Mouse (Mus musculus) erythroid progenitor cell, adult 5-6 weeks (primary cell): ENCODE data around the gene Cwc27. TPM values are rescaled to one million over a fixed set of nuclear protein-coding genes. Genes with fewer than 3 reads are reported as not detected.

Source experiments
- ATAC-seq: replicated peaks from 2 replicates; pipeline ENCODE4 v1.8.0; 2016; ENCODE audit warnings: moderate number of reproducible peaks, mild to moderate bottlenecking, moderate TSS enrichment, inconsistent platforms; ENCODE audit not compliant: poor library complexity, low FRiP score, severe bottlenecking
- total RNA-seq, 2 experiments: library from RNA; stranded (forward) in 1 of 2; stranded (reverse) in 1 of 2; fragments of 150-400 nt in 1 of 2; fragments of 186-747, 209-891 nt in 1 of 2; gene quantifications; 2 replicates each; pipeline versions ENCODE4 v1.2.3 to v1.2.4; 2015 to 2017; ENCODE audit warnings: low replicate concordance in 2 of 2

Cwc27 gene
- total RNA-seq (2015; ENCODE audit: low replicate concordance) (20.5 and 23.9 TPM in 2 replicates), total RNA-seq (2017; ENCODE audit: low replicate concordance) (13.1 and 15.3 TPM in 2 replicates)

GRCm38 (mm10) chr13:104816635-104817571 is at the start of gene Cwc27:
Cwc27 (minus strand) TSS chr13:104817142.
- ATAC-seq, result peak; percentile 89

- no peak for ATAC-seq
These were observed 49.8 kb upstream of the Cwc27 start for GRCm38 (mm10) chr13:104866726-104867125.

DNA sequence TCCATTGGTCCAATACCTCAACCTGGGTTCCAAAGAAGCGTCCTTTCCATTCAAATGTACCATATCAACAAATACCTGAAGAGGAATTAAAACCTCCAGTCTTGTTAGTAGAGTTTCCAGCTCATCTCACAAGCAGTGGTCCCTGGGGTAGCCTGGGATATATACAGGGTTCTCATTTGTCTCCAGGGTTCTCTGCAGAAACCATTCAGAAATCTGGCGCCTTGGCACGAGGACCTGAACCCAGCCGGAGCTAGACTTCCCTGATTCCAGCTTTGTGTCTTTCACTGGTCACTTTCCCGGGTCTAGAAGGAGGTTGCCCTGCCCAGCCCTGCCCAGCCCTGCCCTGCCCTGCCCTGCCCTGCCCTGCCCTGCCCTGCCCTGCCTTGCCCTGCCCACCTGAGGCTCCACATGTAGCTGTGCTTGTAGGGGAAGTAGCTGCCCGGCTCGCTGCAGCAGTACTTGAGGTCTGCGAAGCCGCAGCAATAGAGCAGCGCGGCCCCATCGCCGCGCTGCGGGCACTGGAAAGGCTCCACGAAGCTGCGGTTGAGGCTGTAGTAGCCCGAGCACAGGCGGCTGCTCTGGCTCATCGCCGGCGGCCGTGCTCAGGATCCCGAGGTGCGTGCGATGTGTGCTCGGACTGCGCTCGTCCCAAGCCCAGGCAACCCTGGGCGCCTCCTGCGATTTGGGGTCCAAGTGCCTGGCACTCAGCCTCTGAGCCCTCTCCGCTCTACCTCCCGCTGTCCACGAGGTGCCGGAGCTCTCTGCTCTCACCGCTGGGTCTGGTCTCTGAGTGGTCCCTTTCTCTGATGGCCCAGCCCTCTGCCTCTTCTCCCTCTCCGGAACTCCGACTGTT is 46.4 kb upstream of the Cwc27 start, which contains the start of gene Shisal2b:
Gene Shisal2b, minus strand, starts transcription at position 767 of the 853 bp plus-strand sequence.
- no peak for ATAC-seq

DNA sequence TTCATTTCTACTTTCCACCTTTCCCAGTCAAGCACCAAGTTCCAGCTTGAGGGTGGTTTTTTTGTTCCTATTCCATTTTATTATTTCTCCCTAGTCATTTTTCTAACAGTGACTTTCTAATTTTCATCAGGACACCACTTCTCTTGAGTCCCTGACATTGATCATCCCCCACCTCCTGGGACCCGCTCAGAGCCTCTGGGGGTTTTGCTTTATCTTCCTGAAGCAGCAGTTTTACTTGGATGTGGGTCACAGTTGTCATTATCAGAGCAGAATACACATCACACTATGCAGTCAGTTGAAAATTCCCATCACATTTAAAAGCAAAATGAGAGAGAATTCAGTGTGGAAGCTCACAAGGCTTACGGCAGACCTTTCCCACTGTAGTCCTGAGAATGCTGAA is 36.7 kb upstream of the Cwc27 start:
- ATAC-seq, result no peak

- ATAC-seq, result no peak
These were observed 26.6 kb upstream of the Cwc27 start for GRCm38 (mm10) chr13:104843295-104844089.

GRCm38 (mm10) chr13:104841937-104842336 is 25.0 kb upstream of the Cwc27 start:
- ATAC-seq, result no peak

DNA sequence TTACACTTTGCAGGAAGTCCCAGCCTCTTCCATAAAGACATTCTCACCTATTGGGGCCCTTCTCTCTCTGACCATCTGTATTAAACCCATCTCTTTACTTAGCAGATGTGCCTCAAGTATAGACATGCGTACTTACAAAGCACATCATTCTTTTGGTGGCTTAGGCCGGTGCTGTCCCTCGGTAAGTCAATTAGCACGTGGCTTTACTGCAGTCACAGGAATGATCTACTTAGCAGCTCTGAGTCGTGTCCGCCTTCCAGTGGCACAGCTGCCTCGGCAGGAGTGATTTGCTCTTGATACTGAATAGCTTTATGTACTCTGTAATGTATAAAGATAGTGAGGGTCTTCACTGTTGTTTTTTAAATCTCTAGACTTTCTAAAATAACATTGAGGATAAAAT is 20.7 kb upstream of the Cwc27 start:
- no peak for ATAC-seq

- ATAC-seq, result no peak
These were observed 15.9 kb upstream of the Cwc27 start for GRCm38 (mm10) chr13:104832811-104833210.

DNA sequence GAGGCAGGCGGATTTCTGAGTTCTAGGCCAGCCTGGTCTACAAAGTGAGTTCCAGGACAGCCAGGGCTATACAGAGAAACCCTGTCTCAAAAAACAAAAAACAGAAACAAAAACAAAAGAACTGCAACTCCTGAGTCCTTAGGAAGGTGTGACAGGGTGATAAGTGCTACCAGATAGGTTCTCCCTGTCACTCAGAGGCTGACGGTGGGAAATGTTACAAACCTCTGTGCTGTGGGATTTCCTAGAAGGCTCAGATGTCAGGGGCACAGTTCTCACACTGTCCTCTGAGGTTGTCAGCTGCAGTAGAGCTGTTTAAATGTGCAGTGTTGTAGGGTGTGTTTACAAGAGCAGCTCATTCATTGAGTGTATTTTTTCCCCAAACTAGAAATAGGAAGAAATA is 8.5 kb upstream of the Cwc27 start:
- no peak for ATAC-seq

DNA sequence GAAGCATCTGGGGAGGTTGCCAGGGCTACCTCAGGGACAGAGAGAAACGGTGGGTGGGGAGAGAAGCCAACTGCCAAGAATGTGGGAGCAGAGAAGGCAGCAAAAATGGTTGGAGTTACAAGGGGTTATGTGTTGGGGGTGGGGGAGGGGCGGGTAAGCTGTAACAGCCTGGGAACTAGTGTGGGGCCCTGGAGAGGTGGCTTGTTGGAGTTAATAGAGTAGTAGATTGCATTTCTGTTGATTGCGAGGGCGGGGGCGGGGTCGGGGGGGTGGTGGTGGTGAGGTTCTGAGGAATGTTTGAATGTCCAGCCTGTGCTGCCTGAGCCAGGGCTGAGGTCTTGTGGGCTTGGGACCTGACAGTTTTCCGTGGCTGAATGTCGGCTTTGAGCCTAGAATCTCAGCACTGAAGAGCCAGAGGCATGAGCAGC is 5.5 kb upstream of the Cwc27 start:
- no peak for ATAC-seq

DNA sequence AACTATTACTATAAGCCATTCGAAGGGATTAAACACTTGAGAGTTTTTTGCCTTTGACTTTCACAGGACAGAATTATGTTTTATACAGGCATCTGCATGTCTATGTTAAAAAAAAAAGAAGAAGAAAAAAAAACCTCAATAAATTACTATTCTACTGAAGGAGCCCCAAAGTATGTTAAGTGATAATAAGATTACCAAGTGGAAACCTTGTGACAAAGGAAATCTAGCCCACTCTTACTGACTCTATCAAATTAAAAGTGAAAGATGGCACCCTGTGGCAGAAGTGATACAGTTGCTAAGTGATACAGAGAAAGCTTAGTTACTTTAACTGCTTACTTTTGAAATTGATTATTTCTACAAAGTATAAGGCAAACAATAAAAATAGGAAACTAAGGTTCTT is 5.0 kb upstream of the Cwc27 start:
- ATAC-seq, result no peak

- no peak for ATAC-seq
These were observed 4.2 kb upstream of the Cwc27 start for GRCm38 (mm10) chr13:104821192-104821591.

DNA sequence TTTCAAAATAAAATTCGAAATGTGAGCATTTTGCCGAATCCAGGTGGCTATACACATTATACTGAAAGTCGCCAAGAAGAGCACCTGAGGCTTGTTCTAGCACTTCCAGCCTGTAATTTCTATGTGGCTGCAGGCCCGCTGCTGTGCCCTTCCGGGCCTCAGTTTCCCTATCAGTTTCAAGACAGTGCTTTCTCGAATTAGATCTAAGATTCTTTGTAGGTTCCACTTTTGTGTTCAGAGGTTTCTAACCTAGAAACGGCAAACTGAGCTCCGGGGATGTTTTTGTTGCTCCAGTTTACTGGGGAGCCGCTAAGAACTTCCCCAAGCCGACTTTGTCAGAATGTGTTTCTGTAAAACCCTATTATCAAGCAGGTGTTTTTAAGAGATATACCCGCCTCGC is 754 bp upstream of the Cwc27 start:
- ATAC-seq, result peak; percentile 20

DNA sequence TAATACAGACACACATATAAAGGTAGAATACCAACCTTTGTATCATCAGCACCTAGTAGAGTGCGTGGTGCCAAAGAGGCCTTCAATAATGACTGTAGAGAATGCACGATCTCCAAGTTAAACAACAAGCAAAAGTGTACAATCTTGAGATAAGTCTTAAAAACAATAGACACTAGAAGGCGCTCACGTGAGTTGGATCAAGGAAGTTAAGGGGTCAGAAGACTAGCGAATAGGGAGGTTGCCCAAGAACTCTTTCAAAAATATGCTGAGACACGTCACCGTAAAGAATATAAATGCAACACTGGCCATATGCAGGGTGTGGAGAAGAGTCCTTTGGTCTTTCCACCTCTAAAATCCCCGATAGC is 690 bp downstream of the Cwc27 start:
- no peak for ATAC-seq

DNA sequence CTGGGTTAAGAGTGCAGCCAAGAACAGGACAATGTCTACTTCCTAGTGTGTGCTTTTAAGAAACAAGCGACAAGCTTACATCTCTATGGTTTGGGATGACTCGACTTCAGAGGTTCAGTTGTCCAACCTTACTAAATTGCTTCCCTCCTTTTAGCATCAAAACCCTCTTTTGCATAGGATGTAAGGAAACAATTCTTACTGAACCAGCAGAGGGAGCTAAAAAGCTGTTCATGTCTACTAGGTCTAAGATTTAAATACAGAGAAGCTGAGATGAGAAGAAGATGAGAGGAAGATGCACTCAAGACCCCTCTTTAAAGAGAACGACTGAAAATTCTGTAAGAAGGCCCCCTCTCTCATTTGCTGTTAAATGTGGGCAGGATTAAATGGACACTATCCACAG is 11.3 kb downstream of the Cwc27 start:
- ATAC-seq, result no peak

- ATAC-seq, result no peak
These were observed 17.3 kb downstream of the Cwc27 start for GRCm38 (mm10) chr13:104799566-104800182.

- no peak for ATAC-seq
These were observed 17.9 kb downstream of the Cwc27 start for GRCm38 (mm10) chr13:104799067-104799466.

- no peak for ATAC-seq
These were observed 22.5 kb downstream of the Cwc27 start for GRCm38 (mm10) chr13:104794421-104794820.

DNA sequence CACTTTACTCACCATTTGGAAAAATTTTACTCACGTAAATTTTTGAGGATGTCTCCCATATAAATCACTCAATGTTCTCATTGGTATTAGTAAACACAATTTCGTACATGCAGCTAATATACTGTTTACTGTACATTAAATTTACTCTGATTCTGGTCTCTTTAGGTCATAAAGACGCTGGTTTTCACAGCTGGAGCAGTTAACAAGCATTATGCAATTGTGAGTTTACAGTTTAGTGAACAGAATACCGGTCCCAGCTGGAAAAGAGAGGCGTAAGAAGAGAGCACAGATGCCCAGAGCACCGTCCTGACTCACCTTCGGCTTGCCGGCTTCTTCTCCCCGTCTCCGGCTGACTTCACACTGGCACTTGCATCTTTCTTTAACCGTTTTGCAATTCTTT is 24.8 kb downstream of the Cwc27 start, which contains the start of gene Srek1ip1:
Gene Srek1ip1, plus strand, starts transcription at position 301 of the 400 bp plus-strand sequence.
- no peak for ATAC-seq
